Mouse (Mus musculus) cerebellum, adult 2 months (tissue): ENCODE measurements around the gene Pgs1.

ENCODE experiments used
- CTCF ChIP-seq: fragments of 200-500 bp; IDR thresholded peaks from 2 replicates; pipeline ENCODE4 v1.5.1; 2011; ENCODE audit warnings: low read depth, mild to moderate bottlenecking, control low read depth, low read length, moderate library complexity, borderline replicate concordance; ENCODE audit not compliant: insufficient read depth
- POLR2A ChIP-seq: fragments of 200-500 bp; IDR thresholded peaks from 2 replicates; pipeline ENCODE4 v1.6.1; 2011; ENCODE audit warnings: low read length, control low read depth, borderline replicate concordance; ENCODE audit not compliant: insufficient read depth

GRCm38 (mm10) chr11:118012595-118012994, 26.5 kb downstream of the Pgs1 start:
- no peak for TF ChIP-seq CTCF
- TF ChIP-seq POLR2A, result no peak
